Mouse (Mus musculus) intestine, embryonic 16.5 days (tissue): ENCODE data around the gene Nit2. TPM values are rescaled to one million over a fixed set of nuclear protein-coding genes. Genes with fewer than 3 reads are reported as not detected.

Experiments
- ATAC-seq: fragments of 200-750 bp; cut with Nextera tagmentation; 2 replicates; pipeline ENCODE4 v1.8.0; 2017; ENCODE audit warnings: moderate TSS enrichment, moderate library complexity
- H3K27ac ChIP-seq: fragments of 300-500 bp; sonication (generic); 2 replicates; pipeline ENCODE4 v1.5.1; 2014; ENCODE audit warnings: mild to moderate bottlenecking, low read length
- H3K27me3 ChIP-seq: fragments of 300-500 bp; sonication (generic); replicated peaks from 2 replicates; pipeline ENCODE4 v1.6.1; 2014; ENCODE audit warnings: low read length, control low read depth, mixed read lengths; ENCODE audit not compliant: control insufficient read depth, insufficient read depth
- H3K36me3 ChIP-seq: fragments of 300-500 bp; sonication (generic); 2 replicates; pipeline ENCODE4 v1.6.1; 2014; ENCODE audit warnings: low read length, control low read depth; ENCODE audit not compliant: control insufficient read depth, insufficient read depth
- H3K4me1 ChIP-seq: fragments of 300-500 bp; sonication (generic); 2 replicates; pipeline ENCODE4 v1.6.1; 2014; ENCODE audit warnings: low read length, control low read depth, mixed read lengths; ENCODE audit not compliant: control insufficient read depth, insufficient read depth
- H3K4me2 ChIP-seq: fragments of 300-500 bp; sonication (generic); 2 replicates; pipeline ENCODE4 v1.6.1; 2014; ENCODE audit warnings: low read depth, low read length, control low read depth
- H3K4me3 ChIP-seq: fragments of 300-500 bp; sonication (generic); 2 replicates; pipeline ENCODE4 v1.5.1; 2014; ENCODE audit warnings: mild to moderate bottlenecking, low read length
- H3K9ac ChIP-seq: fragments of 300-500 bp; sonication (generic); 2 replicates; pipeline ENCODE4 v1.6.1; 2014; ENCODE audit warnings: low read depth, low read length
- H3K9me3 ChIP-seq: fragments of 300-500 bp; sonication (generic); 2 replicates; pipeline ENCODE4 v1.6.1; 2016; ENCODE audit warnings: low read length, control low read depth; ENCODE audit not compliant: control insufficient read depth
- WGBS: fragments of 180-500 bp; shearing (Covaris S2); extraction: QIAGEN DNeasy Blood & Tissue Kit; methylation state at CpG from one replicate; pipeline ENCODE4 v1.1.7; 2014; 5-methylcytosine and 5-hydroxymethylcytosine counted together
- polyA plus RNA-seq: library from polyadenylated mRNA; unstranded; fragments of >200 nt; fragmentation: Nextera tagmentation; extraction: Ambion mirVana; gene quantifications from 2 replicates; pipeline ENCODE4 v1.2.1, GENCODE M21; 2015

Nit2 gene
- 76.1 and 79.9 TPM in 2 replicates for polyA plus RNA-seq

DNA sequence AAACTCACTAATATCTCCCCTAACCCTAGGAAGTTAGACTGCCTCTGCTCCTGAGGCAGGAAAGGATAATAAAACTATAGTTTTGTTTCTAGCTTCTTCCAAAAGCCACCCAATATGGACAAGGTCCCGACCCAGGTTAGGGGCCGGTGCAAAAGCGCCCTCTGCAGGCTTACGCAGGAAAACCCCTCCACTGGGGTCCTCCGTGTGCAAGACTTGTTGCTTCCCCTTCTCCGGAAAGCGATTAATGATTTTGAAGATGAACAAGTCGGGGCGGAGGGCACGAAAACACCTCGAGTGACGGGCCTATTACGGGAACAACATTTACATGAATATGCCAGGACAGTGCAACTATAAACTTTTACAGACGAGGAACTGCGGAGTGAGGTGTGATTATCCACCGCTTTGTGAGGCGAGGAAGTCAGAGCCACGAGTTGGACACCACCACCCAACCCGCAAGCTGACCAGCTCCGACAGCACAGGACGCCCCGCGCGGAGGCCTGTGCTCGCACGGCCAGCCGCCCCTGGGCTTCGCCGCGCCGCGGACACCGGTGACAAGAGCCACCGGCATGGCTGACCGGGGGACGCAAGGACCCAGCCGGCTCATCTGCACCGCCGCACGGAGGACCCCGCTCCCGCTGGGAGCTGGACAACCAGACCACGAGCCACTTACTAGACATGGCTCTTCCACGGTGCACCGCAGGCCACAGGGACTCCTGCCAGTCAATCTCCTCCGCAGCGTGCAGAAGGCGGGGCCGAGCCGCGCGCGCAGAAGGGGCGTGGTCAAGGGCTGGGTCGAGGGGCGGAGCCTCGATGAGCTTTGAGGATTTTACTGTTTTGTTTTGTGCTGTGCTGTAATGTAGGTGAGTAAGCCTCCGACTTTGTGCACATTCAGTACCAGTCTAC is at the start of gene Nit2:
Nit2 (minus strand) TSS at position 731 of the 903 bp plus-strand sequence.
- Histone ChIP-seq H3K9ac (peak within 1 kb of the TSS; percentile 96), H3K4me2 (peak within 1 kb of the TSS; percentile 75), H3K9me3 (no peaks in the 10 kb centered on the region), H3K4me3 (peak within 1 kb of the TSS; percentile 99), H3K4me1 (peaks cover 8% of the 10 kb centered on the region), H3K27me3 (no peaks in the 10 kb centered on the region), H3K27ac (peak within 1 kb of the TSS; percentile 92), H3K36me3 (peaks cover 5% of the 10 kb centered on the region; the same call in 1 of the 2 replicates)
- under 1% methylated on average over 58 of the region's 58 CpGs for WGBS
- peak; percentile 98 for ATAC-seq

DNA sequence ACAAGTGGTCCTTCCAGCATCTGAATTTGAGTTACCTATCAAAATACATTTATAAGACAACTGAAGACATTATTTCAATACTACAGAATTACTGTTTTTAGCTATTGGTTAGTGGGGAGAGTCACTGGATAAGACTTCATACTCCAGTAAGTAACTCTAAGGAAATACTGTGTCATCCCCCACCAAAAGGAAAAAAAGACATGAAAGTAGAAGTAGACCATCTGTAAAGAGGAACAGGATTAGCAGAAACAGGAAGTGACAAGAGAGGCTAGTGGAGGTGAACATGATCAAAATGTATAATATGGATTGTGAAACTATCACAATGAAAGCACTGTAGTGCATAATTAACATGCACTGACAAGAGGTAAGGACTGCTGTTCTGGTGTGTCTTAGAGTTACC is 48.8 kb upstream of the Nit2 start:
- Histone ChIP-seq H3K4me2 (no peak overlapping the region), H3K9me3 (no peaks in the 10 kb centered on the region)
- ATAC-seq, result no peak

DNA sequence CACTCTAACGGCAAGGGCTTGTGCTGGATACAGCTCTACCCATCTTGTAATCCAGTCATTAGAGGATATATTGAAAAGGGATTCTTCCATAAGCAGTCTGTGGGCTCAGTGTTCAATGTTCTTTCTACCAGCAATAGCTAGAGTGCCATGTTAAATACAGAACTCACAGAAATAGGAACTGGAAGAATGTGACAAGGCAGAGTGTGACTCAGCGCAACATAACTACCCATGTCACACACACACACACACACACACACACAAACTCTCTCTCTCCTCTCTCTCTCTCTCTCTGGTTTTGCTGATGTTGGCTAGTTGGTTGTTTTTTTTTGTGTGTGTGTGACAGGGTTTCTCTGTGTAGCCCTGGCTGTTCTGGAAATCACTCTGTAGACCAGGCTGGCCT is 43.9 kb upstream of the Nit2 start:
- Histone ChIP-seq H3K9me3 (no peaks in the 10 kb centered on the region), H3K9ac (no peak overlapping the region), H3K4me3 (no peak overlapping the region), H3K36me3 (0 out of 2 replicates have a peak, but pooled peaks cover 4% of the 10 kb centered on the region), H3K27ac (no peak overlapping the region), H3K4me2 (no peak overlapping the region), H3K4me1 (no peaks in the 10 kb centered on the region), H3K27me3 (no peaks in the 10 kb centered on the region)
- WGBS, result 93% methylated on average over 2 of the region's 2 CpGs
- ATAC-seq, result no peak

More for the DNA sequence above, 48.8 kb upstream of the Nit2 start:
- H3K27ac ChIP-seq, result no peak overlapping the region
- peaks cover 5% of the 10 kb centered on the region; the same call in 1 of the 2 replicates for H3K36me3 ChIP-seq
- H3K9ac ChIP-seq, result no peak overlapping the region
- no peaks in the 10 kb centered on the region for H3K27me3 ChIP-seq
- no peak overlapping the region for H3K4me3 ChIP-seq
- H3K4me1 ChIP-seq, result no peaks in the 10 kb centered on the region

DNA sequence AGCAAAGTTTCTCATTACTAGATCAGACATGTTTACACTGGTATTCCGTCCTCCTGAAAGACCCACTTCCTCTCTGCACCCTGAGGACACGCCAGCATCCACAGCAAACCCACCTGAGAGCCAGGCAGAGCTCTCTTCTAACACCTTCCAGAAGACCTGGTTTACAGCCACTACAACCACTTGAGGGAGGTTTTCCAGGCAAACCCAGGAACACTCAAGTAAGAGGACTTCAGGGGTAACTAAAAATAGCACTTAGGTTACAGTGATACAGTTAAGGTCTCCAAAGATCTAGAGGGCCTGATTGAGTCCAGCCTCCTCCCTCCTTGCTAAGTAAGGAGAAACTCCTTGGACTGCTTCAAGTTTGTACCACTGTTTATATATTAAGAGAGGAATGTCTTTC is 41.2 kb upstream of the Nit2 start:
- H3K4me3 ChIP-seq, result no peak overlapping the region
- ATAC-seq, result no peak

GRCm38 (mm10) chr16:57197281-57197680 is 30.1 kb upstream of the Nit2 start:
- Histone ChIP-seq H3K9ac (no peak overlapping the region), H3K4me3 (no peak overlapping the region), H3K9me3 (no peaks in the 10 kb centered on the region), H3K36me3 (peaks cover under 1% of the 10 kb centered on the region; the same call in 1 of the 2 replicates), H3K4me1 (no peaks in the 10 kb centered on the region), H3K27me3 (no peaks in the 10 kb centered on the region), H3K27ac (no peak overlapping the region), H3K4me2 (no peak overlapping the region)
- WGBS, result 67% methylated on average over 3 of the region's 3 CpGs
- ATAC-seq, result no peak

More for the DNA sequence above, 41.2 kb upstream of the Nit2 start:
- no peak overlapping the region for H3K4me2 ChIP-seq
- no peak overlapping the region for H3K9ac ChIP-seq
- no peaks in the 10 kb centered on the region for H3K9me3 ChIP-seq
- H3K27me3 ChIP-seq, result no peaks in the 10 kb centered on the region
- H3K27ac ChIP-seq, result no peak overlapping the region
- 0 out of 2 replicates have a peak, but pooled peaks cover 4% of the 10 kb centered on the region for H3K36me3 ChIP-seq
- H3K4me1 ChIP-seq, result no peaks in the 10 kb centered on the region
- 81% methylated on average over 2 of the region's 2 CpGs for WGBS

DNA sequence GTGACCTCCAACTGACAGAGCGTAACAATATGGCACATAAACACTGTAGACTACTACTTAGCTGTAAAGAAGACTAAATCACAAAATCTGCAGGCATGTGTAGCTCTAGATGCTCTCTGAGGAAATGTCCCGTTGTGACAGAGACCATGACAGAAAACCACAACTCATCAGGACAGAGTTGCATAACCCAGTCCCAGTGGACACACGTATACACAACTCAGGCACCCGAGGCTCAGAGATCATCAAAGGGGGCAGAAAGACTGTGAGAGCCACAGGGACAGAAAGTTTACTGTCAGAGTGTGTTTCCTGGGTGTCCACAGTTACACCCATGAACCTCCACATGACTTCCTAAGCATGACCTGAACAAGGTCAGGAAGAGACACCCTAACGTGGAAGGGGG is 29.4 kb upstream of the Nit2 start:
- WGBS, result 85% methylated on average over 5 of the region's 5 CpGs
- Histone ChIP-seq H3K9ac (no peak overlapping the region), H3K27me3 (no peaks in the 10 kb centered on the region), H3K36me3 (peaks cover 5% of the 10 kb centered on the region; the same call in 1 of the 2 replicates), H3K9me3 (no peaks in the 10 kb centered on the region), H3K27ac (no peak overlapping the region), H3K4me3 (no peak overlapping the region), H3K4me2 (no peak overlapping the region), H3K4me1 (no peaks in the 10 kb centered on the region)
- ATAC-seq, result no peak

DNA sequence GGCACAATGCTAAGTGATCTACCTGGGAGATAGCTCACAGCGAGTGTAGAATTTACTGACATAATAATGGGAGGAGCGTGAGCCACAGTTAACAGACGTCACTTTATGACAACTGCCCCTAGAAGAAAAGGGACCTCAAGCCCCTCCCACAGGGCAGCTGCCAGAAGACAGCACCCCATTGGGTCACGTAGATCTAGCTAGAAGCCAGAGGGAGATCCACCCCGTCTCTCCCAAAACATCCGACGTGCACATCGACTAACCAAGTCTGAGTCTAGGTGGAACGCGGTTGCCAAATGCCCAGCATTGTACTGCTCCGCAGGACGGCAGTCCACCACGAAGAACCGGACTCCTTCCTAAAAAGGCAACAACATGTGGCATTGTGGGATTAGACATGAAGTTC is 24.1 kb upstream of the Nit2 start:
- Histone ChIP-seq H3K9ac (no peak overlapping the region), H3K4me1 (no peaks in the 10 kb centered on the region), H3K4me3 (no peak overlapping the region), H3K36me3 (peaks cover 10% of the 10 kb centered on the region; the same call in 1 of the 2 replicates), H3K9me3 (no peaks in the 10 kb centered on the region), H3K27ac (no peak overlapping the region), H3K27me3 (no peaks in the 10 kb centered on the region), H3K4me2 (no peak overlapping the region)
- no peak for ATAC-seq
- WGBS, result 90% methylated on average over 14 of the region's 14 CpGs

- no peak overlapping the region for H3K4me2 ChIP-seq
- WGBS, result 89% methylated on average over 8 of the region's 8 CpGs
- no peak overlapping the region for H3K4me3 ChIP-seq
- no peak overlapping the region for H3K27ac ChIP-seq
- ATAC-seq, result no peak
- no peak overlapping the region for H3K9ac ChIP-seq
- H3K27me3 ChIP-seq, result no peaks in the 10 kb centered on the region
- no peaks in the 10 kb centered on the region for H3K4me1 ChIP-seq
- no peaks in the 10 kb centered on the region for H3K9me3 ChIP-seq
- peaks cover 10% of the 10 kb centered on the region; the same call in 1 of the 2 replicates for H3K36me3 ChIP-seq
These were observed 23.2 kb upstream of the Nit2 start for GRCm38 (mm10) chr16:57190390-57190789.

DNA sequence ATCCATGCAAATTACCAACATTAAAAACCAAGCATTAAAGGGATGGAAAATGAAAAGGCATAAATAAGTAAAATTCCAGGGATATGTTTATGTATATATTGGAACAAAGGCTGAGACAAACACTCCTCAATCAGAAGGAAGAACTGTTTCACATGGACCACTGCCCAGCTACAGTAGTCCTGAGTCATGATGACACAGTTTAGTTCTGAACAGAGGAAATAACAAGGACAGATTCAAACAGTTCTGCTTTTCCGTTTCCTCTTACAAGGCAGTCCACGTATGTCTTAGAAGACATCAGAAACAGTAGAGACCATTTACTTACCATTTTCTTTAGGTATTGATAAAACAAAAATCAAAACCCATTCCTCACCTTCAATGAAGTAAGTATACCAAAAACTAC is 22.4 kb upstream of the Nit2 start:
- ATAC-seq, result no peak
- Histone ChIP-seq H3K36me3 (peaks cover 10% of the 10 kb centered on the region; the same call in 1 of the 2 replicates), H3K27ac (no peak overlapping the region), H3K9ac (no peak overlapping the region), H3K9me3 (no peaks in the 10 kb centered on the region), H3K4me1 (no peaks in the 10 kb centered on the region), H3K27me3 (no peaks in the 10 kb centered on the region), H3K4me3 (no peak overlapping the region), H3K4me2 (no peak overlapping the region)
- WGBS, result 90% methylated on average over 2 of the region's 2 CpGs
